Comparison of ENCODE assay signal across 7 mouse cellular contexts in genomic region chr7:58844449-58844848, GRCm38 (mm10).
DNase-seq lines count a peak whose midpoint lies in the region; ATAC-seq lines count a peak whose summit lies in the region.

No protein-coding gene starts in this region.

- ATAC-seq in limb, embryonic 12.5 days (ENCODE audit: insufficient number of reproducible peaks, insufficient read depth, low FRiP score, low TSS enrichment, low read depth) = no peak
- ATAC-seq in forebrain, embryonic 15.5 days (replicated peaks) = peak; percentile 46
- ATAC-seq in limb, embryonic 13.5 days (ENCODE audit: low FRiP score, low read depth) = no peak
- peak; percentile 56 for ATAC-seq in neural tube, embryonic 15.5 days (ENCODE audit: low FRiP score)

- H3K4me2 ChIP-seq in limb, embryonic 12.5 days = peak overlapping the region; percentile 42
- H3K4me2 ChIP-seq in forebrain, embryonic 15.5 days (replicated peaks) = peak overlapping the region; percentile 41
- peak overlapping the region; percentile 51 for H3K4me2 ChIP-seq in limb, embryonic 13.5 days (replicated peaks)
- peak overlapping the region; percentile 44 for H3K4me2 ChIP-seq in neural tube, embryonic 15.5 days

- no peak overlapping the region for H3K9ac ChIP-seq in limb, embryonic 12.5 days (replicated peaks)
- H3K9ac ChIP-seq in forebrain, embryonic 15.5 days (replicated peaks) = peak overlapping the region; percentile 27; the same call in 1 of the 2 replicates
- H3K9ac ChIP-seq in limb, embryonic 13.5 days = peak overlapping the region; percentile 48; the same call in 1 of the 2 replicates
- no peak overlapping the region; the same call in 1 of the 2 replicates for H3K9ac ChIP-seq in neural tube, embryonic 15.5 days (replicated peaks)

- no peaks in the 10 kb centered on the region for H3K9me3 ChIP-seq in limb, embryonic 12.5 days
- no peaks in the 10 kb centered on the region for H3K9me3 ChIP-seq in limb, embryonic 10.5 days (replicated peaks)
- no peaks in the 10 kb centered on the region for H3K9me3 ChIP-seq in forebrain, embryonic 15.5 days
- H3K9me3 ChIP-seq in limb, embryonic 13.5 days = no peaks in the 10 kb centered on the region
- H3K9me3 ChIP-seq in neural tube, embryonic 15.5 days (replicated peaks) = no peaks in the 10 kb centered on the region

- H3K27me3 ChIP-seq in limb, embryonic 12.5 days = no peaks in the 10 kb centered on the region
- H3K27me3 ChIP-seq in limb, embryonic 10.5 days (ENCODE audit: low read depth, poor library complexity, severe bottlenecking) = no peaks in the 10 kb centered on the region
- no peaks in the 10 kb centered on the region for H3K27me3 ChIP-seq in forebrain, embryonic 15.5 days
- no peaks in the 10 kb centered on the region for H3K27me3 ChIP-seq in limb, embryonic 13.5 days
- H3K27me3 ChIP-seq in neural tube, embryonic 15.5 days (replicated peaks) = no peaks in the 10 kb centered on the region

- WGBS in limb, embryonic 12.5 days = 46% methylated on average over 4 of the region's 4 CpGs
- WGBS in limb, embryonic 10.5 days = 33% methylated on average over 4 of the region's 4 CpGs
- WGBS in forebrain, embryonic 15.5 days = 30% methylated on average over 4 of the region's 4 CpGs
- WGBS in limb, embryonic 13.5 days = 43% methylated on average over 4 of the region's 4 CpGs
- 26% methylated on average over 4 of the region's 4 CpGs for WGBS in neural tube, embryonic 15.5 days

- H3K27ac ChIP-seq in limb, embryonic 12.5 days = no peak overlapping the region
- H3K27ac ChIP-seq in limb, embryonic 10.5 days = no peak overlapping the region
- peak overlapping the region; percentile 97 for H3K27ac ChIP-seq in forebrain, embryonic 15.5 days (replicated peaks)
- H3K27ac ChIP-seq in limb, embryonic 13.5 days = peak overlapping the region; percentile 70; the same call in 1 of the 2 replicates
- H3K27ac ChIP-seq in neural tube, embryonic 15.5 days (replicated peaks) = peak overlapping the region; percentile 92

- no peak for DNase-seq in limb, embryonic 10.5 days (ENCODE audit: low spot score)
- DNase-seq in embryo, embryonic 11 days = no peak
- no peak for DNase-seq in thymus, postnatal 36 days

- H3K36me3 ChIP-seq in limb, embryonic 12.5 days = no peaks in the 10 kb centered on the region
- no peaks in the 10 kb centered on the region for H3K36me3 ChIP-seq in limb, embryonic 10.5 days
- H3K36me3 ChIP-seq in forebrain, embryonic 15.5 days = no peaks in the 10 kb centered on the region
- no peaks in the 10 kb centered on the region for H3K36me3 ChIP-seq in limb, embryonic 13.5 days
- H3K36me3 ChIP-seq in neural tube, embryonic 15.5 days = no peaks in the 10 kb centered on the region

- H3K4me1 ChIP-seq in limb, embryonic 12.5 days (replicated peaks) = peaks cover 13% of the 10 kb centered on the region
- peaks cover 18% of the 10 kb centered on the region for H3K4me1 ChIP-seq in limb, embryonic 10.5 days
- peaks cover 34% of the 10 kb centered on the region for H3K4me1 ChIP-seq in forebrain, embryonic 15.5 days
- peaks cover 25% of the 10 kb centered on the region for H3K4me1 ChIP-seq in limb, embryonic 13.5 days
- peaks cover 27% of the 10 kb centered on the region for H3K4me1 ChIP-seq in neural tube, embryonic 15.5 days

- H3K4me3 ChIP-seq in limb, embryonic 12.5 days (replicated peaks) = no peak overlapping the region
- no peak overlapping the region for H3K4me3 ChIP-seq in limb, embryonic 10.5 days
- H3K4me3 ChIP-seq in forebrain, embryonic 15.5 days = peak overlapping the region; percentile 21
- H3K4me3 ChIP-seq in limb, embryonic 13.5 days = no peak overlapping the region
- peak overlapping the region; percentile 9; the same call in 1 of the 2 replicates for H3K4me3 ChIP-seq in neural tube, embryonic 15.5 days (replicated peaks)

Comparison
In these comparisons a context has a peak if more than half of its experiments do, and no peak if none do; other contexts are left out.
1. H3K27ac ChIP-seq: peak in forebrain, embryonic 15.5 days (single experiment), limb, embryonic 13.5 days (single experiment) and neural tube, embryonic 15.5 days (single experiment); none in limb, embryonic 12.5 days (single experiment) and limb, embryonic 10.5 days (single experiment).
2. H3K9ac ChIP-seq: peak in forebrain, embryonic 15.5 days (single experiment) and limb, embryonic 13.5 days (single experiment); none in limb, embryonic 12.5 days (single experiment) and neural tube, embryonic 15.5 days (single experiment).
3. ATAC-seq: peak in forebrain, embryonic 15.5 days (single experiment) and neural tube, embryonic 15.5 days (single experiment); none in limb, embryonic 12.5 days (single experiment) and limb, embryonic 13.5 days (single experiment).
4. H3K4me3 ChIP-seq: peak in forebrain, embryonic 15.5 days (single experiment) and neural tube, embryonic 15.5 days (single experiment); none in limb, embryonic 12.5 days (single experiment), limb, embryonic 10.5 days (single experiment) and limb, embryonic 13.5 days (single experiment).
5. Peak in every context shown above with its lines, with median percentiles within 50 percentile points of each other: H3K4me2 ChIP-seq.